Mouse (Mus musculus) adrenal gland, adult 8-10 months (tissue): ENCODE results near the gene BC055324. TPM values are rescaled to one million over a fixed set of nuclear protein-coding genes. Genes with fewer than 3 reads are reported as not detected.
"Not testable (repeated sequence)": the region's sequence is repeated elsewhere in the genome, so short reads cannot be mapped to it uniquely, and the experiment has no call there.

Source experiments
- DNase-seq: peaks from one replicate; pipeline ENCODE4 v3.0.0; 2022
- total RNA-seq, 4 experiments: library from RNA; stranded (reverse); gene quantifications; 2 replicates each; pipeline ENCODE4 v1.2.4; 2022

The BC055324 gene
- 1 to 10 TPM; 1.4 to 2.0 (median 1.9) TPM for total RNA-seq

DNA sequence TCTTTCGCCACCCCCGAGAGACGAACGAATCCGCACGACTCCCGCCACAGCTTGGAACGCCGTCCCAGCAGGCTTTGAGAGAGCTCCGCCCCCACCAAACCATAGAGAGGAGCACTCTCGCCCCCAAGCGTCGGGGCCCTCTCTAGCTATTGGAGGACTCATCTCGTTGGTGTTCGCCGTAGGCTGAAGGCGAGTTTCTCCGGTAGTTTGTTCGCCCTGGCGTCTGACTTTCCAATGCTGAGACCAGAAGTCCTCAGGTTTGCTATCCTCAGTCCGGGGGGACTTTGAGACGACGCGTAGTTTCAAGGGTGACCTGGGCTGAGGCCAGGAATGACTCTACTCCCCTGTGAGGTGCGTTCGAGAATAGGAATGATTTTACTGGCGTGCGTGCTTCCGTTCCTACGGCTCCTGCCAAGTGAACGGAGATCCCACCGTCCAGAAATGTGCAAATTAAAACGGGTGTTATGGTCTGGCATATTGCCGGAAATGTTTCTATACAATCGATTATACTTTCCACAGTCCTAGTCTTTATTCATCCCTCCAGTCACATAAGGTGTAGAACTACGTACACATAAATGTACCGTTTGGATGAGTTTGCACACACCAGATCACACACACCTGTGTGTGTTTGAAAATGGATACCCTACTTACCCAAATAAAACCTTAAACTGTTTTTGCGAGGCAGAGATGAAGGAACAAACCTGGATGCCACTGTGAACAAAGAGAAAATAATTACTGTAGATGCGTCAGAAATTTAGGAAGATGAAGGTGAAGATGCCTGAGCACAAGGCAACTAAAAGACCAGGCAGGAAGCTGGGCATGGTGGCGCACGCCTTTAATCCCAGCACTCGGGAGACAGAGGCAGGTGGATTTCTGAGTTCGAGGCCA lies at the start of gene BC055324, which contains the start of gene Mettl18:
BC055324 (minus strand) TSS at position 76 of the 888 bp plus-strand sequence.
Mettl18 (plus strand) TSS at position 169 of the 888 bp plus-strand sequence.
- DNase-seq = peak; percentile 85

GRCm38 (mm10) chr1:164043549-164043948 lies 49.0 kb upstream of the BC055324 start:
- no peak for DNase-seq

DNA sequence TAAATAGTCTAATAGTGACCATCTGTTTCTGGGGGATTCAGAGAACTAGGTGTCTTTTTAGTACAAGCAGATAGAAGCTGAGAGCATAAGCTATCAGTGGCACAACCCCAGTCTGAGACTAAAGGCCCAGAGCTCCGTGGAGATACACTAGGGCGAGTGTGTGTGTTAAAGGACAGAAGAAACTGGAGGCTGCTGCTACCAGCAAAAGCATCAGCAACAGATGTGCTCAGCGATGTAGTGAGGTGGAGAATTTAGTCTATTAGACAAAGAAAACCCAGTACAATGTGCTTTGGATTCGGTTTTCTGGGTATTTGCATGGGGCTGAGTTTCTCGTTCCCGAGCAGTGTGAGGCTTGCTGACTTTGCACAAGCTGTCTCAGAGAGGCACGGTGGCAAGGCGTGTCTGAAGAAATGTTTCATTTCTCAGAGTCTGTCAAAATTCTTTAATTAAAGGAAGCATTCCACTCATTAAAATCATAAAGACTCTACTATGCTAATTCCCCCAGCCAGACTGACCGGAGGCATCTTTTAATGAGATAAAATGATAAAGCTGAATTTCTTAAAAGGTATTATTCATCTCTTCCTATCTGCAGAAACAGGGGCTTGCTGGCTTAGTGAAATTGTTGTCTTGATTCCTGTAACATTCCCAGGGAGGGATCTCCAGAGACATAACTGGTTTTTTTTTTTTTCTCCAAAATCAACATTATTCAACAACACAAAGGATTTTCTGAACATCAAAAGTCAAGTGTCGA lies 46.0 kb upstream of the BC055324 start:
- no peak for DNase-seq

- DNase-seq = no peak
These were observed 32.8 kb upstream of the BC055324 start for GRCm38 (mm10) chr1:164027416-164027815.

DNA sequence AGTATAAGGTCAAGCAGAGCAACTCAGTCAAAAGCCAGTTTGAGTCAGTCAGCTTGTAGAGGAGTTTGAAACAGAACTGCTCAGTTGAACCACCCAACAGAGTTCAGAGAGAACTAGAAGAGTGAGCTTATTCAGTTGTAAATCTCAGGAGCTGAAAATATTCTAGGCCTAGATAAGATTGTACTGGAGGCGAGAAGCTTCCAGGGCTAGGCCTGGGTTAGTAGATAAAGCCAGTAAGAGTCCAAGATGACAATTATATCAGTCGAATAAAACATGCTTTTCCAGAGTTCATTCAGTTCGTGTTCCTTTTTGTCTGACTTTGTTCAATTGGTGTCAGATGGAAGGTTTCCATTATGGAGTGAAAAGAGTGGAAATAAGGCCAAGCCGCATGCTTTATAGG lies 31.1 kb upstream of the BC055324 start:
- DNase-seq = no peak

DNA sequence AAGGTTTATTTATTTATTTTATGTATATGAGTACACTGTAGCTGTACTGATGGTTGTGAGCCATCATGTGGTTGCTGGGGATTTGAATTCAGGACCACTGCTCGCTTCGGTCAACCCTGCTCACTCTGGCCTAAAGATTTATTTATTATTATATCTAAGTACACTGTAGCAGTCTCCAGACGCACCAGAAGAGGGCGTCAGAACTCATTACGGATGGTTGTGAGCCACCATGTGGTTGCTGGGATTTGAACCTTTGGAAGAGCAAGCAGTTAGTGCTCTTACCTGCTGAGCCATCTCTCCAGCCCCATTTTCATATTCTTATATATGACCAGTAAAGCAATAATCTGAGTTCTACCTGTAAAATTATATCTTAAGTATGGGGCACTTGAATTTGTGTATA lies 27.5 kb upstream of the BC055324 start:
- not testable (repeated sequence) for DNase-seq

DNA sequence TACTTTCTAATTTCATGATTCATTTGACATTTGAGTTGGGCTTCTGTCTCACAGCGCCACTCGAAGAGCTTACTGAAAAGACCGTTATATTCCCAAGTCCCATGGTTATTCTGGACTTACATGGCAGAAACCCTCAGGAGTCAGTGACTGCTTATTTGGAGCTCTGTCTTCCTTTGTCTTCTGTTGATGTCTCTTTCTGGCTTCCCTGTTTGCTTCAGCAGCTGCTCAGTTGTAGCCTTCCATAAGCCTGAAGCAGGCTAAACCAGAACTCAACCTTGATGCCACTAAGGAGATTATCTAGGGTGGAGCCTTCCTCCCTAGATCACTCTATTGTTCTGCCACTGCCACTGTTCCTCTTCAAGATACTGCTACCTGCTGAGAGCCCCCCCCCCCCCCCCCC lies 26.1 kb upstream of the BC055324 start:
- not testable (repeated sequence) for DNase-seq

GRCm38 (mm10) chr1:164019789-164020188 lies 25.2 kb upstream of the BC055324 start:
- DNase-seq = no peak

GRCm38 (mm10) chr1:164018221-164018896 lies 23.8 kb upstream of the BC055324 start:
- no peak for DNase-seq

DNA sequence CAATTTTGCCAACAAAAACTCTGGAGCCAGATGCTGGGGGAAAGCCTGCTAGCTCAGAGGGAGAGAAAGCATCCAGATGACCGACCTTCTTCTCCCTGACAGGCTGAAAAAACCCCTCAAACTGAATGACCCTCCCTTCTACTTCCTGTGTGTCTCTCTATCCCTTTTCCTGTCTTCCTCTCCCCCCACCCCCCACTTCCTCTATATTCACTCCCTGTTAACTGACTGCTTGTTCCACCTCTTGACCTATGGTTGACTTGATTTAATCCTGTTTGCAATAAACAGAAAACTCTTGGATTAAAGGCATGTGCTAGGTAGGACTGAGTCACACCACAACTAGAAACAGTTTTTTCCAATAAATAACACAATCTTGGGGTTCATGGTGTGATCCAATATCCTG lies 20.0 kb upstream of the BC055324 start:
- DNase-seq = no peak

GRCm38 (mm10) chr1:164009235-164009634 lies 14.6 kb upstream of the BC055324 start:
- no peak for DNase-seq

- no peak for DNase-seq
These were observed 9.7 kb upstream of the BC055324 start for GRCm38 (mm10) chr1:164004311-164004710.

GRCm38 (mm10) chr1:164001831-164002452 lies 7.3 kb upstream of the BC055324 start:
- DNase-seq = no peak

GRCm38 (mm10) chr1:163995609-163995913 lies 965 bp upstream of the BC055324 start:
- DNase-seq = no peak

DNA sequence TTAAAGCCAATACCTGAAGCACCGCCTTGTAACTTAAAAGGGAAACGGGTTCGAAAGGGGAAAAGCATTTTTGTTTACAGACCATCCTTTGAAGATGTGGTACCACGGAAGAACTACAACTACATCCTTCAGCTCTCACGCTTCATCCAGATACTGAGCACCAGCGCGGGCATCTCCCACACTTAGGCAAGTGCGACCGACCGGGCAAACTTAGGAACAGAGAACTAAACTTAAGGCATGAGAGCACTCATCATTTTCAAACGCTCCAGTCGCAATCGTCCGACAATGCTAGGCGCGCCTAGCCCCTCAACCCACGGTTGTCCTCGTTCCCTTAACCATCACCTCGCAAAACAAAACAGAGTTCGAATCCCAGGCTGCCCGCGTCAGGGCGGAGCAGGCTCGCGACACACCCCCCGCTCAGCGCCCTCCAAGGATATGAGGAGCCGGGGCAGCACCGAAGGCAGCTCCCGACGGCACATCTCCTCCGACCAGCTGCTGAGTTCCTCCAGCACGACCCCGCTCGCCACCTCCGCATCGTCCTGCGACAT lies 349 bp downstream of the BC055324 start:
- no peak for DNase-seq

GRCm38 (mm10) chr1:163992371-163992770 lies 2.2 kb downstream of the BC055324 start:
- no peak for DNase-seq

DNA sequence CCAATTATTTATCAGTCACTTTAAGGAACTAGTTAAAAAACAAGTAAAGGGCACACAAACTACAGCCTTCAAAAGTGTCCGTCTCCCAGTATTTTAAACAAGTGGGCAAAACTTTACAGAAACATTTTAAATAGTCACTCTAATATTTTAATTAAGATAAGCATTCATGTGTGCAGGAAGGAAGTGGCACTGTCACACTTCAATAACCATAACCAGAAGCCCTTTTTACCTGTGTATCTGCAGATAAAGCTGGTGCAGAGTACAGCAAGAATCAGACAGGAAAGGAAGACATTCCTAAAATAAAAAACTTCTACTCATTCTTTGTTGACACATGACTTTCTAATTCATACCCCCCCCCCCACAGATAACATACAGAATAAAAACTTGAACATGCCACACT lies 18.1 kb downstream of the BC055324 start:
- DNase-seq = no peak

- no peak for DNase-seq
These were observed 19.5 kb downstream of the BC055324 start for GRCm38 (mm10) chr1:163975088-163975487.

- no peak for DNase-seq
These were observed 20.1 kb downstream of the BC055324 start for GRCm38 (mm10) chr1:163974471-163974870.

GRCm38 (mm10) chr1:163964008-163964689 lies 30.4 kb downstream of the BC055324 start:
- no peak for DNase-seq

GRCm38 (mm10) chr1:163958036-163958435 lies 36.6 kb downstream of the BC055324 start:
- DNase-seq = no peak

DNA sequence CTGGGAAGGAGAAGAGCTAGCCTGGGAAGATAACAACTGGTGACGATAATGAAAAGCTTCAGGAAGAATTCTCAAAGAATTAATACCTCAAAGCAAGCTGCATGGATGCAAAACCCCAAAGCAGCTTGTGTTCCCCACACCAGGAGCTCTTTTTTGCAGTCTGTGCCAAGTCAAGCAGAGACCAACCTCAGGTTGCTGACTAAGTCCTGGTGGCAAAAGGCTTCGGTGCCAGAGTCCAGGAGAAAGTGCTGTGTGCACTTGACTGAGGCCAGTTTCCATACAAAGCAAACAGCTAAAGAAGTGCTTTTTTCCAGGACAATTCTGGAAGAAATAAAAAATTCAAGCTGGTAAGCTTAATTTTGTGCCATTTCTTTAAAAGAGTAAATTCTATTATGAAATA lies 41.2 kb downstream of the BC055324 start:
- no peak for DNase-seq
